Mouse (Mus musculus): ENCODE data around the gene Pou2f2.

DNA sequence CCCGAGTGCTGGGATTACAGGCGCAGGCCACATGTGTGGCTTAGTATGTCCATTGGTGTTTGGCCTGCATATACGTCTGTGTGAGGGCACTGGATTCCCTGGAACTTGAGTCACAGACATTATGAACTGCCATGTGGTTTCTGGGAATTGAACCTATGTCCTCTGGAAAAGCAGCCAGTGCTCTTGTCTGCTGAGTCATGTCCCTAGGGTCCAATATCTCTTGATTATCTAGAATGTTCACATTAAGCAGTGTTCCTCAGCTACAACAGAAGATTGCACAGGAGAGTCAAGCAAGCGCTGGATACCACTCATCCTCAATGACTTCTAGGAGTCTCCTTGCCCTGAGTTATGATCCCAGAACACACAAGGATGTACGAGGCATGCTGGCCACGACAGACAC lies 4.6 kb upstream of the Pou2f2 start:
- TF ChIP-seq BHLHE40 (IDR thresholded peaks at IDR 0.05; ENCODE audit: low read depth, low read length) (no peak), NRF1 (IDR thresholded peaks at IDR 0.05; ENCODE audit: low read depth, low read length) (no peak)
